Mouse (Mus musculus) cortical plate, adult 2 months (tissue): ENCODE measurements around the gene Prx. TPM values are rescaled to one million over a fixed set of nuclear protein-coding genes. Genes with fewer than 3 reads are reported as not detected.

Source experiments
- H3K27ac ChIP-seq: fragments of 200-500 bp; 2 replicates; pipeline ENCODE4 v1.5.1; 2012; ENCODE audit warnings: low read length, control low read depth, inconsistent platforms; ENCODE audit not compliant: insufficient read depth
- H3K4me1 ChIP-seq: fragments of 200-500 bp; 2 replicates; pipeline ENCODE4 v1.6.1; 2011; ENCODE audit warnings: low read length; ENCODE audit not compliant: control insufficient read depth, insufficient read depth
- H3K4me3 ChIP-seq: fragments of 200-500 bp; 2 replicates; pipeline ENCODE4 v1.5.1; 2011; ENCODE audit warnings: mild to moderate bottlenecking, low read length, control low read depth; ENCODE audit not compliant: insufficient read depth
- CTCF ChIP-seq: fragments of 200-500 bp; IDR thresholded peaks from 2 replicates; pipeline ENCODE4 v1.5.1; 2011; ENCODE audit warnings: mild to moderate bottlenecking, control low read depth, low read length; ENCODE audit not compliant: insufficient read depth; ENCODE audit errors: extremely low read depth
- POLR2A ChIP-seq: fragments of 200-500 bp; IDR thresholded peaks from 2 replicates; pipeline ENCODE4 v1.6.1; 2011; ENCODE audit warnings: mild to moderate bottlenecking, low read length, control low read depth; ENCODE audit not compliant: insufficient read depth; ENCODE audit errors: extremely low read depth
- polyA plus RNA-seq: library from polyadenylated mRNA; depleted of rRNA; stranded (reverse); fragments of >200 nt; gene quantifications from 2 replicates; pipeline ENCODE4 v1.2.3, GENCODE M21; 2012; rRNA removed

Prx gene
- 0.29 and 0.47 TPM in 2 replicates for polyA plus RNA-seq

DNA sequence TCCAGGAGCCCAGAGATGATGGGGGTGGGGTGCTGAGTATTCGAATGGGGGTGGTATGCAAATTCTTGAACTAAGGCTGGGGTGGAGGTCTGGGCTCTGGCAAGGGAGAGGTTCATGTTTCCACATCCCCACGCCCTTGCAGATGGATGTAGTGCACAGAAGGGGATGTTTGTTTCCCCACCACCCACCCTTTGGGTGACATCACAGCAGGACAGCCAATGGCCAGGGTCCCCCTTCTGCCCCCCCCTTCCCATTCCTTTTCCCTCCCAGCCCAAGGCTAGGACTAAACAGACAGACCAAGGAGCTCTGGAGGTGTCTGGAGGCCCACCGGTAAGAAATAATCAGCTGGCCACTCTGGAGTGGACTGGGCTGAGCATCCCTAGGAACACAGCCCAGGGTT lies at the start of gene Prx:
Gene Prx (plus strand): TSS at position 289 of the 400 bp plus-strand sequence.
- Histone ChIP-seq H3K4me1 (no peaks in the 10 kb centered on the region), H3K4me3 (no peak within 1 kb of the TSS), H3K27ac (no peak within 1 kb of the TSS)
- TF ChIP-seq CTCF (no peak), POLR2A (no peak)

GRCm38 (mm10) chr7:27451359-27451758 lies 47.8 kb upstream of the Prx start:
- no peak for TF ChIP-seq POLR2A
- TF ChIP-seq CTCF: no peak
- Histone ChIP-seq H3K4me1 (peaks cover 1% of the 10 kb centered on the region; the same call in 1 of the 2 replicates), H3K4me3 (no peak overlapping the region), H3K27ac (no peak overlapping the region)

GRCm38 (mm10) chr7:27452206-27452770 lies 46.8 kb upstream of the Prx start:
- Histone ChIP-seq H3K4me3 (no peak overlapping the region), H3K4me1 (no peaks in the 10 kb centered on the region), H3K27ac (no peak overlapping the region)
- no peak for TF ChIP-seq POLR2A
- no peak for TF ChIP-seq CTCF

DNA sequence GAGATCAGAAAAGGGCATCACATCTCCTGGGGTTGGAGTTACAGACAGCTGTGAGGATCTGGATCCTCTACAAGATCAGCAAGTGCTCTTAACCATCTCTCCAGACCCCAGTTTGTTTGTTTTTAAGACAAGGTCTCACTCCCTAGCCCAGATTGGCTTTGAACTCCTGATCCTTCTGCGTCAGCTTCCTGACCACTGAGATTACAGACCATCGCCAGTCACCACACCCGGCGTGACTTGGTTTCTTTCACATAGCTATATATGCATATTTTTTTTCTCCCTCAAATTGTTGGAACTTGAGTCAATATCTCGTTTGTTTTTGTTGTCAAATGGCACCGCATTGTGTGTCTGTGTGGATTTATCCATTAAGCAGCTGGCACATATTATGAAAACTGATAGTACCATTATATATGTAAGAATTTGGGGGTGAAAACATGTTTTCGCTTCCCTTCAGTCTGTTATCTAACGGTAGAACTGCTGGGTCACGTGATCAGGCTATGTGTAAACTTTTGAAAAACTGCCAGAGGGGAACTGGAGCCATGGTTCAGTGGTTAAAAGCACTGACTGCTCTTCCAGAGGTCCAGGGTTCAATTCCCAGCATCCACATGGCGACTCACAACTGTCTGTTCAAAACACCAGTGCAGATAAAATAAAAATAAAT lies 44.5 kb upstream of the Prx start:
- Histone ChIP-seq H3K4me1 (no peaks in the 10 kb centered on the region), H3K27ac (no peak overlapping the region), H3K4me3 (no peak overlapping the region)
- TF ChIP-seq POLR2A: no peak
- no peak for TF ChIP-seq CTCF

DNA sequence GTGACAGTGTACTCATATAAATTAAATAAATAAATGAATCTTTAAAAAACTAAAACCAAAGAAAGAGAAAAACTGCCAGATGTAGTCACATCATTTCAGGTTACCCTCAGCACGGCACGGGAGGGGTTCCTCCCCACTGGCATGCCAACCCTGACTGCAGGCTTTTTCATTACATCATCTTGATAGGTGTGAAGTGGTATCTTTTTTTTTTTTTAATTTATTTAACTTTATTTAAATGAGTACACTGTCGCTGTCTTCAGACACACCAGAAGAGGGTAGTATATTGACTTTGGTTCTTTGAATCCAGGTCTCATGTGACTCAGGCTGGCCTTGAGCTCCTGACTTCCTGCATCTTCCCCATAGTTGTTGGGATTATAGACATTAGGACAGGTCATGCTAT lies 43.9 kb upstream of the Prx start:
- Histone ChIP-seq H3K4me3 (no peak overlapping the region), H3K4me1 (no peaks in the 10 kb centered on the region), H3K27ac (no peak overlapping the region)
- TF ChIP-seq CTCF: no peak
- no peak for TF ChIP-seq POLR2A

GRCm38 (mm10) chr7:27458614-27459013 lies 40.5 kb upstream of the Prx start:
- H3K27ac ChIP-seq: no peak overlapping the region
- TF ChIP-seq CTCF (no peak), POLR2A (no peak)

DNA sequence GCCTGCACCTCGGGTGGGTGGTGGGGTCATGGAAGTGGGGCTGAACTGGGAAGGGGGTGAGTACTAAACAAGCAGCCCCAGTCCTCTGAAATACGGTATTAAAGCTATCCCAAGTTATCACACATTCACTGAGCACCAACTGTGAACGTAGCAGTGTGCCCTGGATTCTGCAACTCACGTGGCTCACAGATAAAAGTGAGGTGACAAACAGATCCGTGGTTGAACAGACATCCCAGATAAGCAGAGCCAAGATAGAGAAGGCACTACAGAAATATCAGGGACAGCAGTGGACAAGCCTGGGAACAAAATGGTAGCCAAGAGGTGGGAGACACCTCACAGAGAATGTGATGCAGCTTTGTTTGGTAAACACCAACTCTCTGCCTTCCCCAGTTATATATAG lies 39.5 kb upstream of the Prx start:
- Histone ChIP-seq H3K4me1 (no peaks in the 10 kb centered on the region), H3K27ac (no peak overlapping the region), H3K4me3 (no peak overlapping the region)
- TF ChIP-seq POLR2A (no peak), CTCF (no peak)

More at GRCm38 (mm10) chr7:27458614-27459013, 40.5 kb upstream of the Prx start:
- H3K4me3 ChIP-seq: no peak overlapping the region
- H3K4me1 ChIP-seq: no peaks in the 10 kb centered on the region

- Histone ChIP-seq H3K4me3 (no peak overlapping the region), H3K4me1 (no peaks in the 10 kb centered on the region), H3K27ac (no peak overlapping the region)
- TF ChIP-seq POLR2A (no peak), CTCF (no peak)
Measured at GRCm38 (mm10) chr7:27460477-27460876, 38.6 kb upstream of the Prx start.

DNA sequence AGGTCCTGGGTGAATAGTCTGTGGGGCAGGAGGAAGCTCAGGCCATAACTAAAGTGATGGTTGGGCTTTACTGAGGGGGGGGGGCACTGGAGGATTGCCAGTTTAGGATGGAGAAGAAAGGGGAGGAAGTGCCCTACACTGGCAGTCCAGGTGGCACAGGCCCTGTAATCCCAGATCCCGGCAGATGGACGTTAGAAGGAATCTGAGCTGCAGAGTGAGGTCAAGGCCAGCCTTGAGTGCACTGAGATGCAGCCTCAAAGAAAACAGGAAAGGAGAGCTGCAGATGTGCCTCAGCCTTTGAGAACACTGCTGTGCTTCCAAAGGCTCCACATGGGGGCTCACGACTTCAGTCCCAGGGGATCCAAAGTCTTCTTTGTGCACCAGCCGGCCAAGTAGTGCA lies 31.5 kb upstream of the Prx start:
- TF ChIP-seq CTCF: no peak
- no peak for TF ChIP-seq POLR2A
- H3K4me1 ChIP-seq: no peaks in the 10 kb centered on the region
- H3K4me3 ChIP-seq: no peak overlapping the region
- H3K27ac ChIP-seq: no peak overlapping the region
